Mouse (Mus musculus) embryo, embryonic 11.5 days (tissue): Measurements from ENCODE around the gene Ntrk1.

ENCODE experiments used
- DNase-seq: peaks from one replicate; pipeline ENCODE4 v3.0.0-alpha.2; 2012; ENCODE audit warnings: low read depth, low spot score

The Ntrk1 gene

DNA sequence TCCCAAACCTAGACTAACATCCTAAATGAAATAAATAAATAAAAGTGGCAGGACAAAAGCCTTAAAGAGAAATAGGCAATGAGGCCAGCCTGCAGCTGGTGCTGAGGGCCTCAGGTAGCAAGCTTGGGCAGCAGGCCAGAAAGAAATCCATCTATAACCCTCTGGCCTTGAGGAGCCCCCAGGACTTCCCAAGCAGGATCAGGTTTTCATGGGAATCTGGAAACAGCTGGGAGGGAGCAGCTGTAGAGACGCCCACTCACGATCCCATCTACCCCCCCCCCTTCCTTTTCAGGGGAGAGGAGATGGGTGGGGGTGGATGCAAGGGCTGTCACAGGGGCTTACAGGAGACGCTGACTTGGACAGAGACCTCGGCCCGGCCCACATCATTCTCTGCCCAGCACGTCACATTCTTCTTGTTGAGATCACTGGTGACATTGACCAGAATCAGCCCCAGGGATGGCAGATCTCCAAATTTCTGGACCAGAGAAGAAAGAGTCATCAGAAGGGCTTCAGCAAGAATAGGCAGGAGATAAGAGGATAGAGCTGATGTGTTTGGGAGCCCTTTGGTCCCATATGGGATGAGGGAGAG, 9.2 kb downstream of the Ntrk1 start:
- DNase-seq, result no peak

GRCm38 (mm10) chr3:87785156-87785555, 9.8 kb downstream of the Ntrk1 start:
- no peak for DNase-seq

DNA sequence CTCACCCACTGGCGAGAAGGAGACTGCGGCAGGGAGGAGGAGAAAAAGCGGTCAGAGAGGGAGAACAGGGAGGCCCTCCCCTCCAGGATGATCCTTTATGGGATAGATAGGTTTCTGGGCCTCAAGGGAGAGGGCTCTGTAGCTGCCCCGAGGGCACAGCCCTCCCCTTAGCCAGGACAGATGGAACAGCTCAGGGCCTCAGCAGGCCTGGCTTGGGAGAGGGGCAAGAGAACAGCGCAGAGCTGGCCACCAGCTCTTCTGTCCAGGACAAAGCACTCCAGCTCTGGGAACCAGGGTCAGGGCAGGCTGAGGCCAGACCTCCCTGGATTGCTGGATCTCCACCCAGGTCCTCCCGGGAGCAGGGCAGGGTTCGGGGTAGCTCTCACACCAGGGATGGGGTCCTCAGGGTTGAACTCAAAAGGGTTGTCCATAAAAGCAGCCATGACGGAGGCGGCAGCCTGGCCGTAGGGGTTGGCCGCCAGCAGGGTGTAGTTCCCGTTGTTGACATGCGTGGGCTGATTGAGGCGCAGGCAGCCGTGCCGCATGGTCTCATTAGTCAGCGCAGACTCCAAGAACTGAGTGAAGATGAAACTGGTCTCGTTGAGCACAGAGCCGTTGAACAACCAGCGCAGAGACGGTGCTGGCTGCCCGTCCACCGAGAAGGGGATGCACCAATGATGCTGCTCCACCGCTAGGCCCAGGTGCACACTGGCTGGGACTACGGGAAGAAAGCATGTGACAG, 11.5 kb downstream of the Ntrk1 start:
- DNase-seq, result no peak

GRCm38 (mm10) chr3:87779086-87779485, 15.9 kb downstream of the Ntrk1 start:
- no peak for DNase-seq

DNA sequence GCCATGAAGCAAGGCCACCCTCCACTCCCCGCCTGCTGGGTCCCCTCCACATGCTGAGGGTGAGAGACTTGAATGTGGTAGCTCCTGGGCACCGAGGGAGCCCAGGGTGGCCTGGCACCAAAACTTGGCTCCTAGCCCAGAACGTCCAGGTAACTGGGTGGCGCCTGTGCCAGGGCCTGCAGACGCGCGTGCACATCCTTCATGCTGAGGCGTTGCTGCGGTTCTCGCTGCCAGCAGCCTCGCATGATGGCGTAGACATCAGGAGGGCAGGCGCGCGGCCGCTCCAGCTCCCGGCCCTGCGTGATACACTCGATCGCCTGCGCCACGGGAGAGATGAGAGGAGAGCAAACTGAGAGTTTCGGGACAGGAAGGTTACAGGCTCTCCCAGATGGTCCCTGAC, 16.7 kb downstream of the Ntrk1 start:
- no peak for DNase-seq

GRCm38 (mm10) chr3:87771088-87771487, 23.9 kb downstream of the Ntrk1 start:
- no peak for DNase-seq

- DNase-seq, result peak; percentile 60
Observed at GRCm38 (mm10) chr3:87770280-87770679, 24.7 kb downstream of the Ntrk1 start.

DNA sequence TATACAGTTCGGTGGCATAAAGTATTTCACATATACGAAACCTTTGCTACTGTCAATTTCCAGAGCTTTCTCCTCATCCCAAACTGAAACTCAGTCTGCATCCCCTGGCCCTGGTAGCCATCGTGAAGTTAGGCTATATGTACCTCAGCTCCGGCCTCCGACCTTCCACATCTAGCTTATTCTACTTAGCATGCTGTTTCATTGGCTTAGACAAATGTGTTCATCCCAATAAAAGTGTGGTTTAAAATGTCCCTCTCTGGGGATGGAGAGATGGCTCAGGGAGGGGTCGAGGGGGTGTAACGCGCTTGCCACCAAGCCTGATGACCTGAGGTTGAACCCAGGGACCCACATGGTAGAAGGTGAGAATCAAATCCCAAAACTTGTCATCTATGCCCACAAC, 25.5 kb downstream of the Ntrk1 start:
- DNase-seq, result no peak

DNA sequence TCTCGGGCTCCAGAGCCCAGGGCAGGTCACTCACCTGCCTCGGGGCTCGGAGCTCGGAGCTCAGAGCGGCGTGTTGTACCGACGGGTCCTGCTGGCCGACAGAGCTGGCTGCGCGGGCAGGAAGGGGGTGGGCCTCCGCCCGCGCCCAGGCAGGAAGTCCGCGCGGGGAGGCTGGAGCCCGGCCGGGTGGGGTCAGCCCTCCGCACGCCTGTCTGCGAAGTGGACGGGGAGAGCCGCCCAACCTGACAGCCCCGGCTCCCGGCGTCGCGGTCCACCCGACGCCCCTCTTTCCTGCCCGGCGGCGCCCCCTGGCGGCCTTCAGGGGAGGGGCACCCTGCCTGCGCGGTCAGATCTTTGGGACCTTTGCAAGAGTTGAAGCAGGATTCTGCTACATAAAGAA, 26.1 kb downstream of the Ntrk1 start:
- DNase-seq, result peak; percentile 66

GRCm38 (mm10) chr3:87768431-87768830, 26.5 kb downstream of the Ntrk1 start:
- no peak for DNase-seq

GRCm38 (mm10) chr3:87767764-87768163, 27.2 kb downstream of the Ntrk1 start:
- DNase-seq, result no peak

DNA sequence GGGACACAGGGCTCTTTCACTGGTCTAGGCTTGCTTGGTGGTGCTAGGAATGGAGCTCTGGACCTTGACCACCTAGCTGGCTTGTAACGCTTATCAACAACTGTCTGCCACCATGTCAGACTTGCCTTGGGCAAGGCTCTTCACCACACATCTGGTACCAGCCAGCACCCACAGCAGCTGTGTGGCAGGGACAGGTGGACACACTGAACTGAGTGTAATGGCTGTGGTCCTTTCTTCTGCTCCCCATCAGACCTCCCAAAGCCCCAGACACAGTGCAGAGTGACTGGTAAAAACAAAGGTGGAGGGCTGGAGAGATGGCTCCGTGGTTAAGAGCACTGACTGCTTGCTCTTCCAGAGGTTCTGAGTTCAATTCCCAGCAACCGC, 28.7 kb downstream of the Ntrk1 start:
- DNase-seq, result no peak

DNA sequence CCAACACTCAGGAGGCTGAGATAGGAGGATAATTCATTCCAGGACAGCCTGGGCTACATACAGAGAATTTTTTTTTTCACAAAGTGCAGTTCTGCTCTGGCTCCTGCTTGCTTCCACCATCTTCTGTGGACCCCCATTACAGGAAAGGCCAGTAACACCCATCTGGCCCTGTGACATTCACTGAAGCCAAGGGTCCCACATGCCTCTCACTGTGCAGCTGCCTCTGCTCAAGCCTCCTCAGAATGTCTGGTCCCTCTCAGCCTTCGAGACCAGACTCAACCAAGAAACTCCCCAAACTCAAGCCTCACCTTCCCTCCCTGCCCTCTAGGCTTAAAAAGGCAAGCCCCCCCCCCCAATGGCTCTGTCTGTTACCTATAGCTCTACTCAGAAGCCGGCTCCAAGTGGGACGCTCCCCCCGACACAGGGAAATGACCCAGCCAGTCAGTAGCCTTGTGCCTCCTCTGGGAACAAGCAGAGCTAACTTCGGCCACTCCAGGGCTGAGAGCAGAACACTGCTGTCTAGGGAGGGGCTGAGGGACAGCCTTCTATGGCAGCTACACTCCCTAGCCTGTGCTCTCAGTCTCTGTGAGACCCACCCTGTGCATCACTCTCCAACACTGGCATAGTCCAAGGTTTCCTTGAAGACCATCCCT, 29.2 kb downstream of the Ntrk1 start:
- DNase-seq, result no peak

- no peak for DNase-seq
Observed at GRCm38 (mm10) chr3:87765091-87765490, 29.9 kb downstream of the Ntrk1 start.

GRCm38 (mm10) chr3:87764506-87764905, 30.5 kb downstream of the Ntrk1 start:
- DNase-seq, result no peak

DNA sequence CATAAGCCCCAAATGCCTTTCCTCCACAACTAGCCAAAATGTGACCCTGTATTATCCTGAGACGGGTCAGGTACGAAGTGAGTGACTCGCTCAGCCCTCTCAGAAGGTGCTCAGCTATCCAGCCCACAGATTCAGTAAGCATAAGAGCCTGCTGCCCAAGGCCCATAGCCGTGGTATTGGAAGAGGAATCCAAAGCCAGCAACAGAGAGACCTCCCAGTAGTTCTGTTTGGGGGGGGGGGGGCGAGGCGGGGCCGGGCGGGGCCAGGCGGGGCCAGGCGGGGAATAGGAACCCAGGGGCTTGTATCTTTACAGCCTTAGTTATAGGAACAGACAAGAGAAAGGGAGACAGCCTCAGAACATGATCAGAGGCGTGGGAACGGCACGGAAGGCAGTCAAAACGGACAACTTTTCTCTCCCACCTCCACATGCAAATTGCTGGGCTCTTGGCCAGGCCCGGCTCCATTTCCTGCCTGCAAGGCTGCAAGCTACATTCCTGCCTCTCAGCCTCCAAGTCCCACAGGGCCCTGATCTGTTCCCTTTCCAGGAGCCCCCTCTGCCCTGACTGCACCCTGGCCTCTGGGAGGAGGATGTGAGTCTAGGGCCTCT, 31.2 kb downstream of the Ntrk1 start:
- no peak for DNase-seq

- no peak for DNase-seq
Observed at GRCm38 (mm10) chr3:87763202-87763601, 31.8 kb downstream of the Ntrk1 start.

DNA sequence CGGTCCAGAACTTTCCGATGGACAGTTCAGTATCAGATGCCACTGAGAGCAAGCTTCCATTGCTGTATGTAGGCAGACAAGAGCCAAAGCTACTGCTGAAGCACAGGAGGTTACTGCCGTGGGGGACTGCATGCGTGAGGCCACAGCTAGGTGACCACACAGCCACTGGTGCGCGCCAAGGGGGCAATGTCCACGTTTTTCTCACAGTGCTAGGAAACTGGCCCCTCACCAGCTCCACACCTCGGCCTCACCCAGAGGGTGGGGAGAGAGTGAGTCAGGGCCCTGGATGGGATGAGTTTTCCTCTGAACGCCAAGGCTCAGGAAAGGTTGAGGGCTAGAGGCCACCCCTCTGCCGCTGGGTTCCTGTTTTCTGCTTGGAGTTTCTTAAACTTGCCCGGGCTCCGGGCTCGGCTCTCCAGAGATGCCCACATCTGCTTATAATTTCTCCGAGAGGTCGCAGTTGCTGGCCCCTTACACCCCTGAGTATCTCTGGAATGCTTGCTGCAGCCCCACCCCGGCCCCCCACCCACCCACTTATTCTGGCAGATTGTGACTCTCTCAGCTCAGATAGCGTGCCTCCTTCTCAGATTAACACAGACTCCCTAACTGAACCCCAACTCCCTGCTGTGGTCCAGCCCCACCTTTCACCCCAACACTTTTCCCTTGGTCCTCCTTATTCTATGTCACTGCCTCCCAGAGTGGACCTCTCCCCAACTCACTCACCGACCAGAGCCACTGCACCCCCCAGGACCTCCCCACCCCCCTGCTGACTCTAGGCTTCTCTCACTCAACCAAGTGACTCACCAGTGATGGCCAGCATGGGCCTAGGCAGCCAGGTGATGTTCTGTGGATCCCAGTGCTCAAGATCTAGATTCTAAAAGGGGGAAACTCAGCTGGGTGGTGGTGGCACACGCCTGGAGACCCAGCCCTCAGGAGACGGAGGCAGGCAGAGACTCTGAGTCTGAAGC, 33.3 kb downstream of the Ntrk1 start:
- DNase-seq, result no peak

DNA sequence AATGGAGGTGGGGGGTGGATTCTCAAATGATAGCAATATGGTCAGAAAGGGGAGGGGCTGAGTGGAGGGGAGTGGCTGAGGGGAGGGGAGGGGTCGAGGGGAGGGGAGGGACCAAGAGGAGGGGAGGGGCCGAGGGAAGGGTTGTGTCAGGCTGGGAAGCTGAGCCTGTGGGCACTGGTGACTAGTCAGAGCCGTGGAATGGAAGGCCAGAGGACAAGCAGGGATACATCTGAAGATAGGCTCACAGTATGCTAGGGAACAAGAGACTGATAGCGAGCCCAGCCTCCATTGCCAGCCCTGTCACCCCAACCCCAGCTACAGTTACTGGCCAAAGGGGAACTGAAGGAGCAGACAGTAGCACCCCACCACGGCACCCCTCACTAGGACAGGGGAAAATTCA, 36.3 kb downstream of the Ntrk1 start:
- DNase-seq, result no peak

- DNase-seq, result no peak
Observed at GRCm38 (mm10) chr3:87756488-87756887, 38.5 kb downstream of the Ntrk1 start.

GRCm38 (mm10) chr3:87755964-87756363, 39.0 kb downstream of the Ntrk1 start:
- DNase-seq, result peak; percentile 71
